Mouse (Mus musculus): ENCODE results near the gene Ap1g1.

- TF ChIP-seq CTCF (conservative IDR thresholded peaks at IDR 0.05; ENCODE audit: low read length) (no peak), POU5F1 (IDR thresholded peaks at IDR 0.05; ENCODE audit: borderline replicate concordance, low read length) (no peak)
These were observed 61.5 kb downstream of the Ap1g1 start for GRCm38 (mm10) chr8:109839822-109840221.

Measured in E14TG2a.4 (cell line).